Mouse (Mus musculus) heart, postnatal 10 days (tissue): ENCODE measurements at regions not wholly inside any gene's neighbourhood (a gene's known extent, or its start where the extent isn't known, plus 50 kb on each side); places are given as distances from the start of the nearest gene placed in this dataset.
"Not testable (repeated sequence)": the region's sequence is repeated elsewhere in the genome, so short reads cannot be mapped to it uniquely, and the experiment has no call there.

Experiments
- DNase-seq, 2 experiments: peaks; one replicate each; pipeline ENCODE4 v3.0.0; 2021
- intact Hi-C: fragments of 180-260 bp; cut with DNase I; formaldehyde crosslinking; loops from one replicate; pipeline ENCODE4 v1.15.1; 2025

GRCm38 (mm10) chr12:46405674-46406073, 413.1 kb downstream of the Nova1 start:
- intact Hi-C loops, result no loop called here

GRCm38 (mm10) chr12:46399653-46399975, 419.1 kb downstream of the Nova1 start:
- intact Hi-C loops, result no loop called here
- DNase-seq, result no peak

More at GRCm38 (mm10) chr12:46405674-46406073, 413.1 kb downstream of the Nova1 start:
- no peak for DNase-seq

- no peak for DNase-seq
- intact Hi-C loops, result no loop called here
Measured at GRCm38 (mm10) chr12:46398875-46399652, 419.7 kb downstream of the Nova1 start.

DNA sequence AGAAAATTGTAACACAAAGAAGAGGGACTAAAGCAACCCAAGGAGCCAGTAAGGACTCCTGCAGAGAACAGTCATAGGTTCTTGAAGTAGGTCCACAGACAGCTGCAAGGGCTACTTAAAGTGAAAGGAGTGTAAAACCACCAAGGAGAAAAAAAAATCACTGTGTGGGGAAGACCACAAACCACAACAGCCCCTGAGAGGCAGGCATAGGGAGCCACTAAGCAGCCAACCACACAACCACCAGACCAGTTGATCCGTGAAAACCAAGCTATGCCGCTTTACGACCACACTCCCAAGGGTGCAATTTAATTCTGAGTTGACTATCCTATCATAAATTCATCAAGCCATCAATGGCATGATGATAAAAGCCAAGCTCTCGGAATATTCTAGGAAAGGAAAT, 423.5 kb downstream of the Nova1 start:
- DNase-seq, result no peak
- intact Hi-C loops, result no loop called here

DNA sequence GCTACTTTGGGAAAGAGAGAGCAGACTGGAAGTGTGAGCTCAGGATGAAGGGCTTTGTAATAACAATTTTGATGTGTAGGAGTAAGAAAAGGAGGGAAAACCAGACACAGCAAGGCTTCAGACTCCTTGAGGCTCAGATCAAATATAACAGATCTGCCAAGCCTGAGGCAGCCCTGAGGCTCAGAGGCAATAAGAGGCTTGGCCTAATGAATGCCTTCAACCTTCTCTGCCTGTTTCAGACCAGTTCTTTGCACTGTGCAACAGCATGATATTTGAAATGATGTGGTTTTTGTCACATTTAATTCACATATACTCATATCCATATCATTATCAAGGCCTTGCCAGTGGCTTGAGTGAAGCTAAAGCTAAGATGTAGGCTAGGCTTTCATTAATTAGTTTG, 425.0 kb downstream of the Nova1 start:
- no peak for DNase-seq
- intact Hi-C loops, result no loop called here

GRCm38 (mm10) chr12:46378914-46379313, 439.8 kb downstream of the Nova1 start:
- DNase-seq, result no peak

DNA sequence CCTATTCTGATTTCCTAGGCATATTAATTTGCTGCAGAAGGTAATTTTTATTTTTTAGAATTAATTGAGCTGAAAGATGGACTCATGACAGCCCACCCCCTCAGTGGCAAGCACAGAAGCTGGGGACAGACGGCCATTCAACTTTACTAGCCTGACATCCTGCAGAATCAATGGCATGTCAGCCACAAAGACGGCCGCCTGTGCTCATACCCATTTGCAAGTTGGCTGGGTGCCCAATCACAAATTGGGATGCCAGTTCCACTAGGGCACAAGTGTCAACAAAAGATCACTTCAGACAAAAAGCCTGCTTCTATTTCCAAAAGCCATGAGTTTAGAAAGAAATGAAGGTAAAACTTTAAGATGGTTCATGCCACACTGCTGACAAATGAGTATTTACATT, 447.0 kb downstream of the Nova1 start:
- DNase-seq, result peak in 1 of 2 experiments; percentile 2
- intact Hi-C loops, result no loop called here

More at GRCm38 (mm10) chr12:46378914-46379313, 439.8 kb downstream of the Nova1 start:
- intact Hi-C loops, result no loop called here

DNA sequence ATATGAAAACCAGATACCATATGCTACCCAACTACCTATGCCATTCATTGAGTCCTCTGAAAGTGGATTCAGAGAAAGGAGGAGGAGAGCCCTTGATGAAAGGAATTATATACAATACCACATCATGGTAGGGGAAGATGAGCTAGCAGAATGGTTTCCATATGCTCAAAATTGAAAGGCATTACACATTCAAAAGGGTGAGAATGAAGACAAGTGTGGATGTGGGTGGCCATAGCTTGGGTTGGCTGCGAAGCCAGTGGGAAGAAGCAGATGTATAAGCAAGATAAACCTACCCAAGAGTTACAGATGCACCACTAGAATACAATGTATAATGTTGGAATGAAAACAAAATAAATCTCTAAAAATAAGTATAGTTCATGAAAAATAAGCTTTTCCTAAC, 485.4 kb downstream of the Nova1 start:
- intact Hi-C loops, result no loop called here
- no peak for DNase-seq

- intact Hi-C loops, result no loop called here
- DNase-seq, result no peak
Measured at GRCm38 (mm10) chr12:46327865-46328264, 490.9 kb downstream of the Nova1 start.

- no peak for DNase-seq
- intact Hi-C loops, result no loop called here
Measured at GRCm38 (mm10) chr12:46323276-46323675, 495.5 kb downstream of the Nova1 start.

GRCm38 (mm10) chr12:46303136-46303797, 515.5 kb downstream of the Nova1 start:
- intact Hi-C loops, result no loop called here
- no peak for DNase-seq

DNA sequence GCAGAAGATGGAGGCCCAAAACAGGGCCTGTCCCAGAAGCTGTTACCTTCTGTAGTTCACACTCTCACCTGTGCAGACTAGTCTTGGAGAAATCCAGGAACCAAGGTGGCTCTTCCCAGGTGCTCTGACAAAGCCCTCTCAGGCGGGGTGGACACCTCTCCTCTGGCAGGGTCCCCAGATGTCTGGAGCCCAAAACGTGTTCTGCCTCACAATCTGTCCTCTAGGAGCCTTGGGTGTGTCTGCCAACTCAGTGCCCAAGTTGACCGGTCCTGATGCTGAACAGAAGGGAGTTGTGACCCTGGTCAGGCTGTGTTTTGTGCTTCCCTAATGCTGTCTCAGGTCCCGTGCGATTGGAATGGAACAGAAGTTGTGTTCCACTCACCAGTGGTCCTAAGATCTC, 519.8 kb downstream of the Nova1 start:
- intact Hi-C loops, result no loop called here
- no peak for DNase-seq

DNA sequence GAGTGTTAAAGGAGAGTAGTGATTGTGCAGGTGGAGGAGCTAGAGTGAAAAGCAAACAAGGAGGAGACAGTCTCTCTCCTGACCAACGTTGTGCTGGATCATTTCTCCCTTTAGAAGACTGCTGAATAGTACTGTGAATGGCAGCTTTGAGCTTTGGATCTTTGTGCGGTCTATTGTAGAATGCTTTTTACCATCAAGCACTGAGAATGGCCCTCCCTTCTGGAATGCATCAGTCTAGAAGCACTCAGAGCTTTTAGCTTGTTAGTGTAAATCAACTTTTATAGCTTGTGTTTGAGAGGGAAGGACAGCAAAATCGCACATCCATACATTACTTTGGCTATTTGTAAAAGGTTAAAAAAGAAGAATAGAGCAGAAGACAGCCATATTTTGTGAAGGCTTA, 534.2 kb downstream of the Nova1 start:
- no peak for DNase-seq
- intact Hi-C loops, result no loop called here

DNA sequence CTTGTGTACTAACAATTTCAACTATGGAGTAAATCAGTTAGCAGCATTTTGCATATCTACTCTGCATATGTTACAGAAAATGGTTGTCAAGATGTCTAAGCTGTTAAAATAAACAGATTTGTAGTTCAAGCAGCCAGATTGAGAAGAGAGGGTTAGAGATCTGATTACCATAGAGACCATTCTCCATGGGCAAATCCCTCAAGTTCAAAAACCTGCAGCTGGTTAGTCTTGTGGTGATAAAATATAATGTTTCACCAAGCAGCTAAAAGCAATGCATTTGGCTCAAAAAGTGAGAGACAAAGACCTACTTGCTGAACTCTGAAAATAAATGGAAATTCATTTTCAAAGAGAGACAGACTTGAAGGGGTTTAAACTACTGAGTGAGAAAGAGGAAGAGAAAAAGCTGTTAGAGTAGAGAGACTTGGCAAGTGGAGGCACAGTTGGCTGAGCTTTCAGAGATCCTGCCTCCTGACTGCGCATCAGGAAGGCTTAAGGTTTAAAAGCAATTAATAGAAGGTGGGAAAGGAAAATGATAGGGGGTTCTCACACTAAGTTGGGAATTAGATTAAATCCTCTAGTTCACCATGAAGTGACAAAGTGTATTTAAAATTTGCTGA, 570.2 kb downstream of the Nova1 start:
- DNase-seq, result no peak
- intact Hi-C loops, result no loop called here

DNA sequence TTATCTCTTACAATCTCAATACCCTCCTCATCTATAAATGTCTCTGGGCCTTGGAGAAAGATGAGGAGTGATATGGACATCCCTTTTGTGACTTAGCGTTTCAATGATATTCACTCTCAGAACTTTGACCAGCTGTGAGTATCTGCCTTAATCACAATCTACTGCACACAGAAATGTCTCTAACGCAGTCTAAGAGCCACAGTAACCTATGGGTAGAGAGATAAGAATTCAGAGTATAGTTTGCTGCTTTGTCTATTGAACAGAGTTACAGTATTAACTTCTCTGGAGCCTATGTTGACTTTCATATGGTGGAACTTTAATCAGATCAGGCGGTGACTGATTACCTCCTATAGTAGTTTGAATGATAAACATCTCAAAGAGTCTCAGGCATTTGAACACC, 573.8 kb downstream of the Nova1 start:
- DNase-seq, result no peak
- intact Hi-C loops, result no loop called here

GRCm38 (mm10) chr12:46232359-46232758, 586.4 kb downstream of the Nova1 start:
- intact Hi-C loops, result no loop called here
- no peak for DNase-seq

- intact Hi-C loops, DNase-seq: not testable (repeated sequence)
Measured at GRCm38 (mm10) chr12:46215328-46215727, 603.4 kb downstream of the Nova1 start.

GRCm38 (mm10) chr12:46199076-46199475, 619.7 kb downstream of the Nova1 start:
- DNase-seq, result no peak
- intact Hi-C loops, result no loop called here

DNA sequence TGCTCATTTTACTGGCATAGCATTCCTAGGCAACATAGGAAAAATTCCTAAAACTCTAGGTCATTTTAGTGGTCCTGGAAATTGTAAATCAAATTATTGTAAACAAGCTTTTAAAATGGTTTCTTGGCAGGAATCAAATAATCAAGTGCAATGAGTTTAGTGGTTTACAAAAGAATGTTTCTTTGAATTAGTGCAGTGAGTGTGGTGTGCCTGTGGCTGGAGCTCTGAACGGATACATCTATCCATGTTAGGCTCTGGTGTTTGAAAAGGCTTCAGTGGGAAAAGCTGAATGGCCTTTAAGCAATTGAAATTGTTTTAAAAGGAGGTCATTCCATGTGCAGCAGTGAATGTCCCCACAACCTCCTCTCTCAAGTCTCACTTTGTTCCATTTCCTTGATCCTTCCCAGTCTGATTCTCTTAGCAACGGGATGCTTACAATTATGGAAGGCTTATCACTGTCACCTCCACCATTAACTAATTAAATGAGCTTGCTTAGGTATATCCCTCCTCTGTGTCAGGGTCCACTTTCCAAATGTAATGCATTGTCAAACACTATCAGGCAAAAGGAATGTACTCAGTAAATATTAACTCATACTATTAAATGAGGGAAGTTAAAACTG, 621.1 kb downstream of the Nova1 start:
- intact Hi-C loops, result no loop called here
- DNase-seq, result no peak

DNA sequence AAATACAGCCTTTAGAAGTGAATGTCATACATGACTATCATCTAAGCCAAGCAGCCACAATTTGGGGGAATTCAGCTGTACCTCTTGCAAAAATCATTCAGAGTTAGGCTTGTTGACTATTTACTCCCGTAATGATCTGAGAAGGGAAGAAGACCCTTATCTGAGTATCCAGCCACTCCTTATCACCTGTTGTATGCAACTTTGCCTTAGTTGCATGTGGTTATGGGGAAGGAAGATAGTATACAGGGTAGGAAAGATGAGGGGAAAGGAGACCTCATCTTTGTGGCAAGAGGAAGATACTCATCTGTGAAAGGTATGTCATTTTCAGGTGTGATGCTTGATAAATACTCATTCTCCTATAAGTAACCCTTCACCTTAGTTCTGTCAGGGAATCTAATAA, 624.6 kb downstream of the Nova1 start:
- no peak for DNase-seq
- intact Hi-C loops, result no loop called here
